Mouse (Mus musculus) heart, adult 9 months (tissue): ENCODE data around the gene Ceacam14.

Experiments used
- DNase-seq, 2 experiments: peaks; one replicate each; pipeline ENCODE4 v3.0.0; 2022; ENCODE audit warnings: low spot score in 2 of 2

Gene Ceacam14

DNA sequence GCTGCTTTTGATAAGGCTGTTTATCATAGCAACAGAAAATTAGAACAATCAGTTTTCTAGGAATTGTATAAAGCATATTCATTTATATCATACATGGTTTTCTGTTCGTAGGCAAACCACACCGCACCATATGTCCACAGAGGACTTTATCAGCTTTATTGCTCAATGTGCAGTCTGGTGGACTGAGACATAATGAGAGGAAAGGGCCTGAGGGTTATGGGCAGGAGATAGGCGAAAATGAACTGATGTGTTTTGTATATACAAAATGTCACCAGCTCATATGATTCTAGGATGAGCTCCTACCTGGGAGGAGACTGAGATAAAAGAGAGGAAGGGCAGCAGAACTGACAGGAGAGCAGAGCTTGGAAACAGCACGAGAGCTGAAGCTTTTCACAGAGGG, at the start of gene Ceacam14:
Gene Ceacam14 (plus strand): TSS at position 301 of the 400 bp plus-strand sequence.
- no peak for DNase-seq
